Mouse (Mus musculus) adrenal gland, adult 18-20 months (tissue): Measurements from ENCODE around the gene Apoo. TPM values are rescaled to one million over a fixed set of nuclear protein-coding genes. Genes with fewer than 3 reads are reported as not detected.

Experiments used
- microRNA-seq, 2 experiments: library from miRNA; unstranded; fragments of <30 nt; microRNA quantifications; one replicate each; pipeline ENCODE4 v1.2.0; 2021; ENCODE audit warnings: borderline number of aligned reads in 2 of 2
- total RNA-seq, 2 experiments: library from RNA; stranded (reverse); gene quantifications; 1 replicate in 1 of 2; 2 replicates in 1 of 2; pipeline ENCODE4 v1.2.3; 2021

Apoo gene
- total RNA-seq, 2 experiments from 2014 or later, result 57.0 to 109 TPM

Small RNA genes within 50 kb of the gene (microRNA-seq; reads per million reads assigned to microRNA genes)
- gene Gm44477, result 0 reads per million in 2 experiments

Other genes with a start within 250 kb of the Apoo start
- 10 to 100 TPM; 28.0 to 29.3 TPM for gene Zfx, start 243.4 kb upstream of the Apoo start, total RNA-seq
- gene Eif2s3x, start 154.3 kb upstream of the Apoo start, total RNA-seq, result 100 to 1,000 TPM; 138 to 199 TPM
- gene Klhl15, start 132.5 kb upstream of the Apoo start, total RNA-seq, result 10 to 100 TPM; 12.0 to 15.1 TPM
- gene Fam90a1b, start 340 bp upstream of the Apoo start, total RNA-seq, result not detected
- gene Maged1, start 175.0 kb downstream of the Apoo start, total RNA-seq, result 100 to 1,000 TPM; 245 to 263 TPM